Mouse (Mus musculus) forebrain, embryonic 11.5 days (tissue): ENCODE measurements around the gene Pim1. TPM values are rescaled to one million over a fixed set of nuclear protein-coding genes. Genes with fewer than 3 reads are reported as not detected.

Source experiments
- polyA plus RNA-seq: library from polyadenylated mRNA; unstranded; fragments of >200 nt; fragmentation: Nextera tagmentation; extraction: Ambion mirVana; gene quantifications from 2 replicates; pipeline ENCODE4 v1.2.1, GENCODE M21; 2014

Gene Pim1
- polyA plus RNA-seq, 1 experiment from 2014 or later: 21.1 TPM

Other genes with a start within 250 kb of the Pim1 start
- gene Ppil1, start 226.6 kb upstream of the Pim1 start, polyA plus RNA-seq: 180 and 188 TPM in 2 replicates
- gene BC004004, start 222.0 kb upstream of the Pim1 start, polyA plus RNA-seq: 58.2 and 61.5 TPM in 2 replicates
- 0.59 and 0.72 TPM in 2 replicates for gene Pi16, start 173.1 kb upstream of the Pim1 start, polyA plus RNA-seq
- gene Mtch1, start 142.8 kb upstream of the Pim1 start, polyA plus RNA-seq: 332 and 420 TPM in 2 replicates
- gene Fgd2, start 129.8 kb upstream of the Pim1 start, polyA plus RNA-seq: 2.4 TPM in 2 replicates
- gene Gm17657, start 58.9 kb downstream of the Pim1 start, polyA plus RNA-seq: not detected in 2 replicates
- 20.9 and 21.9 TPM in 2 replicates for gene Tbc1d22b, start 59.0 kb downstream of the Pim1 start, polyA plus RNA-seq
- gene Tmem217, start 61.6 kb downstream of the Pim1 start, polyA plus RNA-seq: 0.55 and 0.71 TPM in 2 replicates
- 112 and 124 TPM in 2 replicates for gene Rnf8, start 124.0 kb downstream of the Pim1 start, polyA plus RNA-seq
- gene Gm28043, start 124.1 kb downstream of the Pim1 start, polyA plus RNA-seq: 3.5 and 5.0 TPM in 2 replicates
- 144 and 150 TPM in 2 replicates for gene Cmtr1, start 169.8 kb downstream of the Pim1 start, polyA plus RNA-seq
- 13.7 and 17.0 TPM in 2 replicates for gene Ccdc167, start 226.3 kb downstream of the Pim1 start, polyA plus RNA-seq